Mouse (Mus musculus) left cerebral cortex, adult 2 months (tissue): ENCODE measurements around the gene Fancg. TPM values are rescaled to one million over a fixed set of nuclear protein-coding genes. Genes with fewer than 3 reads are reported as not detected.

Experiments
- DNase-seq, 2 experiments: peaks; one replicate each; pipeline ENCODE4 v3.0.0; 2021 to 2022; ENCODE audit warnings: low spot score in 2 of 2, mixed read lengths in 1 of 2; ENCODE audit errors: extremely low spot score in 1 of 2
- H3K27ac ChIP-seq: fragments of 200-600 bp; 2 replicates; pipeline ENCODE4 v1.8.1; 2022
- H3K4me3 ChIP-seq: fragments of 200-600 bp; 2 replicates; pipeline ENCODE4 v1.8.1; 2022
- CTCF ChIP-seq: fragments of 200-600 bp; IDR thresholded peaks from 2 replicates; pipeline ENCODE4 v1.8.1; 2022; ENCODE audit warnings: antibody characterized with exemption, mild to moderate bottlenecking, moderate library complexity
- intact Hi-C: fragments of 180-260 bp; cut with DNase I; formaldehyde crosslinking; loops from one replicate; pipeline ENCODE4 v1.15.1; 2025
- total RNA-seq, 2 experiments: library from RNA; stranded (reverse); gene quantifications; 2 replicates each; pipeline ENCODE4 v1.2.3; 2021

The Fancg gene
- total RNA-seq, 2 experiments from 2014 or later = 15.1 to 17.4 TPM

DNA sequence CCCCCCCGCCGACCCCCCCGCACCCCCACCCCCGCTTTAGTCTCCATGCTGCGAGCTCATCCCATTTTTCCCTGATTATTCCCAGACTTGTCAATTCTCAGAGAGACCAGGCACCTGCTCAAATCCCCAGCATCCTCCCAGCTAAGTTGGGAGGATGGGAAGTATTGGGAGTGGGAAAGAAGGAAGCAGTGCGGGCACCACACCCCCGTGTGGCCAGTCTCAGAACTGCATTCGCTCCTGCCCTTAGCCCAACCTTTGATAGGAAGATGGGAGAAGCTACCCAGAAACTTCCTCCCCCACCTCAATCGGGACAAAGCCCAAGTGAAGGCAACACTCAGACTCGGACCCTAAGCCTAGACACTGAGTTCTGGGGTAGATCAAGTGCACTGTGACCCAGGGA, 56.0 kb downstream of the Fancg start:
- H3K4me3 ChIP-seq = peak overlapping the region; percentile 25; the same call in 1 of the 2 replicates
- DNase-seq = peak; percentile 78 to 84
- peak; percentile 93 for TF ChIP-seq CTCF
- peak overlapping the region; percentile 72 for H3K27ac ChIP-seq
- intact Hi-C loops = no loop called here

DNA sequence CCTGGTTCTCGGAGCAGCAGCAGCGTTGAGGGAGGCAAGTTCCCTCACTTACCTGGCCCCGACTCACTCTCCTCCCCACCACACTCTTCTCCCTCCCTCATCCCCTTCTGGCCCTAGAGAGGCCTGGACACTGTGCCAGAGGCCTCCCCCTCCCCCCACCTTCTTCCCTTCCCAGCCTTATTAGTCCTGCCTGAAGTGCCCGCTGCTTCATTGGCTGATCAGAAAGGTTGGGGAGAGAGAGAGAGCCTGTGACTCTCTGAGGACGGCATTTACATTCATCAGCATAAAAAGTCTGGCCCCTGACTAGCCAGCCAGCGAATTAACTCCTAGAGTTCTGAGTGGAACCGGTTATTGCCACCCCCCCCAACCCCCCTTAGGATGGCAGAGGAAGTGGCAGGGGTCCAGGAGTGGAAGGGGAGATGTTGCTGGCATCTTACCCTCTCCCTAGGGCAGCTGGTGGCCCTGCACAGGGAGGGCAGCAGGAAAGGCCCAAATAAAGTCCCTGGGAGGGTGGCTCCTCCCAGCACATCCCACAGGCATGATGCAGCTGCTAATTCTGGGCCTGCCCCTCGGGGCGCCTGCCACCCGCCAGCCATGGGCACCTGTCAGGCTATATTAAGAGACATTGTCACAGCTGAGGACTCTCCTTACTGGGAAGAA, 56.7 kb downstream of the Fancg start:
- intact Hi-C loops = no loop called here
- DNase-seq = no peak
- no peak for TF ChIP-seq CTCF
- Histone ChIP-seq H3K4me3 (peak overlapping the region; percentile 64), H3K27ac (peak overlapping the region; percentile 98)

DNA sequence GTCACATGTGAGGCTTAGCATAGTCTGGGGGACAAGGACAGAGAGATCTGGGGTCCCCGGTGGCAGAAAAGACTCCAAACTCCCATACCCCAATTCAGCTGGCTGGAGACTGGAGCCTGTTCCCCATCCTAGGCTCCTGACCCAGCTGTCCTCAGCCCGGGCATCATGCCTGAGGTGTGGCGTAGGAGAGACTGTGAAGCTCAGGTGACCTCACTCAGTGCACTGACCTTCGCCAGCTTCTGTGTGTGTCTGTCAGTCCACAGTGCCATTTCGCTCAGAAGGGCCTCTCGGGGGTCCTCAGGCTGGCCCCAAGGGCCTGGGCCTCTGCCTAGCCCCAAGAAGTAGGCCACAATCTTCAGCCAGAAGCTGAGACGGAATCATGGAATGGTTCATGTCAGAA, 57.7 kb downstream of the Fancg start:
- intact Hi-C loops = no loop called here
- DNase-seq = no peak
- Histone ChIP-seq H3K27ac (peak overlapping the region; percentile 98), H3K4me3 (peak overlapping the region; percentile 64)
- TF ChIP-seq CTCF = no peak

Other genes starting within 250 kb of the Fancg start
- not detected for gene Ccl21a, start 236.5 kb downstream of the Fancg start, total RNA-seq
- gene Fam205a1, start 156.6 kb downstream of the Fancg start, total RNA-seq = under 1 TPM in 1 of 2 experiments, not detected in 1; 0.11 TPM
- gene Gm12394, start 153.7 kb downstream of the Fancg start, total RNA-seq = 1 to 10 TPM; 2.3 to 2.4 TPM
- gene Fam205c, start 136.3 kb downstream of the Fancg start, total RNA-seq = 1 to 10 TPM; 1.0 to 1.8 TPM
- 100 to 1,000 TPM; 359 to 380 TPM for gene Phf24, start 93.8 kb downstream of the Fancg start, total RNA-seq
- 100 to 1,000 TPM; 216 to 338 TPM for gene Dnajb5, start 60.7 kb downstream of the Fancg start, total RNA-seq
- not detected for gene 1700022I11Rik, start 40.9 kb downstream of the Fancg start, total RNA-seq
- 100 to 1,000 TPM; 179 to 186 TPM for gene Vcp, start 10.0 kb downstream of the Fancg start, total RNA-seq
- 10 to 100 TPM; 30.9 to 31.1 TPM for gene Pigo, start 15.3 kb upstream of the Fancg start, total RNA-seq
- 100 to 1,000 TPM in 1 of 2 experiments, 10 to 100 TPM in 1; 97.4 to 104 TPM for gene Stoml2, start 21.2 kb upstream of the Fancg start, total RNA-seq
- 10 to 100 TPM; 39.0 to 39.7 TPM for gene Fam214b, start 35.7 kb upstream of the Fancg start, total RNA-seq
- 10 to 100 TPM; 68.1 to 70.9 TPM for gene Unc13b, start 48.4 kb upstream of the Fancg start, total RNA-seq